Mouse (Mus musculus) limb, embryonic 11.5 days (tissue): ENCODE measurements around the gene Slc4a1. TPM values are rescaled to one million over a fixed set of nuclear protein-coding genes. Genes with fewer than 3 reads are reported as not detected.

Experiments
- ATAC-seq: fragments of 200-750 bp; cut with Nextera tagmentation; 2 replicates; pipeline ENCODE4 v1.8.0; 2017; ENCODE audit warnings: low read depth; ENCODE audit not compliant: insufficient number of reproducible peaks, low FRiP score, low TSS enrichment
- DNase-seq: peaks from one replicate; pipeline ENCODE4 v3.0.0-alpha.2; 2015; ENCODE audit warnings: low spot score
- H3K27ac ChIP-seq: fragments of 300-500 bp; sonication (generic); replicated peaks from 2 replicates; pipeline ENCODE4 v1.5.1; 2014; ENCODE audit warnings: low read depth, mild to moderate bottlenecking, low read length
- H3K27me3 ChIP-seq: fragments of 300-500 bp; sonication (generic); 2 replicates; pipeline ENCODE4 v1.6.1; 2014; ENCODE audit warnings: mild to moderate bottlenecking, low read length, mixed read lengths; ENCODE audit not compliant: control insufficient read depth, insufficient read depth
- H3K36me3 ChIP-seq: fragments of 300-500 bp; sonication (generic); 2 replicates; pipeline ENCODE4 v1.6.1; 2014; ENCODE audit warnings: mild to moderate bottlenecking, low read length, moderate library complexity, mixed read lengths; ENCODE audit not compliant: control insufficient read depth, insufficient read depth
- H3K4me1 ChIP-seq: fragments of 300-500 bp; sonication (generic); 2 replicates; pipeline ENCODE4 v1.6.1; 2014; ENCODE audit warnings: low read length, mixed read lengths; ENCODE audit not compliant: control insufficient read depth, insufficient read depth
- H3K4me2 ChIP-seq: fragments of 300-500 bp; sonication (generic); 2 replicates; pipeline ENCODE4 v1.6.1; 2014; ENCODE audit warnings: low read depth, mild to moderate bottlenecking, moderate library complexity; ENCODE audit not compliant: severe bottlenecking
- H3K4me3 ChIP-seq: fragments of 300-500 bp; sonication (generic); 2 replicates; pipeline ENCODE4 v1.5.1; 2014; ENCODE audit warnings: low read depth, low read length
- H3K9ac ChIP-seq: fragments of 300-500 bp; sonication (generic); 2 replicates; pipeline ENCODE4 v1.6.1; 2014; ENCODE audit warnings: mild to moderate bottlenecking, low read length
- H3K9me3 ChIP-seq: fragments of 300-500 bp; sonication (generic); 2 replicates; pipeline ENCODE4 v1.6.1; 2016; ENCODE audit warnings: low read length; ENCODE audit not compliant: control insufficient read depth
- WGBS: fragments of 180-500 bp; shearing (Covaris S2); extraction: QIAGEN DNeasy Blood & Tissue Kit; methylation state at CpG from one replicate; pipeline ENCODE4 v1.1.7; 2014; 5-methylcytosine and 5-hydroxymethylcytosine counted together
- polyA plus RNA-seq: library from polyadenylated mRNA; unstranded; fragments of >200 nt; fragmentation: Nextera tagmentation; extraction: Ambion mirVana; gene quantifications from 2 replicates; pipeline ENCODE4 v1.2.1, GENCODE M21; 2014

The Slc4a1 gene
- polyA plus RNA-seq, 1 experiment from 2014 or later = 20.4 TPM

- H3K9me3 ChIP-seq = no peaks in the 10 kb centered on the region
- WGBS = 46% methylated on average over 9 of the region's 9 CpGs
- peak; percentile 21 for DNase-seq
- no peak overlapping the region for H3K9ac ChIP-seq
- no peaks in the 10 kb centered on the region for H3K4me1 ChIP-seq
- no peaks in the 10 kb centered on the region for H3K36me3 ChIP-seq
- ATAC-seq = no peak
- no peaks in the 10 kb centered on the region for H3K27me3 ChIP-seq
- no peak overlapping the region for H3K4me3 ChIP-seq
- H3K4me2 ChIP-seq = no peak overlapping the region
- no peak overlapping the region for H3K27ac ChIP-seq
Observed at GRCm38 (mm10) chr11:102334973-102335700, 30.9 kb downstream of the Slc4a1 start.

GRCm38 (mm10) chr11:102334010-102334409 lies 32.0 kb downstream of the Slc4a1 start:
- no peak for ATAC-seq
- no peaks in the 10 kb centered on the region for H3K4me1 ChIP-seq

DNA sequence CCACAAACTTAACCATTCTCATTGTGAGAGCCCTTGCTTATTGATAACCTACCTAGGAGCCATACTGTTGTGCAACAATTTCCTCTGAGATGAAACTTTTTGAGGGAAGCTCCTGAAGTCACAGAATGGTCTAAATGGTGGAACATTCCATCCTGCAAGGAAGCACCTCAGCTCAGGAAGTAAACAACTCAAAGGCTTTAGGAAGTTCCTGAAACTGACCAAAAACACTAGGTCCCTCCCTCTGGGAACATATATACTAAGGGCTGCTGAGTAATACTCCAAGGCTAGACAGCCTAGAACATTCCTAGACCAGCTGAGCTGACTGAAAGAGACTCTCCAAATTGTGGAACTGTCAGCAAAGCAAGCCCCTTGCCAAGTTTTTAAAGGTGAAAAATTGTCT lies 32.9 kb downstream of the Slc4a1 start:
- Histone ChIP-seq H3K4me3 (no peak overlapping the region), H3K9me3 (no peaks in the 10 kb centered on the region), H3K27me3 (no peaks in the 10 kb centered on the region), H3K36me3 (no peaks in the 10 kb centered on the region), H3K27ac (no peak overlapping the region), H3K4me1 (no peaks in the 10 kb centered on the region), H3K9ac (no peak overlapping the region), H3K4me2 (no peak overlapping the region)
- ATAC-seq (no peak), DNase-seq (no peak)

More at GRCm38 (mm10) chr11:102334010-102334409, 32.0 kb downstream of the Slc4a1 start:
- Histone ChIP-seq H3K4me3 (no peak overlapping the region), H3K27me3 (no peaks in the 10 kb centered on the region), H3K9ac (no peak overlapping the region), H3K9me3 (no peaks in the 10 kb centered on the region), H3K4me2 (no peak overlapping the region), H3K27ac (no peak overlapping the region), H3K36me3 (no peaks in the 10 kb centered on the region)
- WGBS = 84% methylated on average over 4 of the region's 4 CpGs
- no peak for DNase-seq

DNA sequence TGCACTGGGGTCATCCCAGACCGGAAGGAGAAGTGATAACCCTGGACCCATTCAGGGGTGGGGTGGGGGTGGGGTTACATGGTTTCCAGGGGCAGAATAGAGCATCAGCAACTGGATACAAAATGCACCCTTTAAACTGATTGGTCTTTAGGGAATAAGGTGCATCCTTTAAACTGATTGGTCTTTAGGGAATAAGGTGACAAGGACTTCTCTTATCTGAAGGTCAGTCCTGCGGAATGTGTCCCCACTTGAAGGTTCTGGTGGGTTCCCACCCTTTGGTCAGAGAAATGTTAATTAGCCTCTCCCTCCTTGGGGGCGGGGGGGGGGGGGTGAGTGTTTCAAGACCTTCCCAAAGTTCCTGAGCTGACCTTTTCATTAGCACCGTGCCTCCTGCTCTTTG lies 34.2 kb downstream of the Slc4a1 start:
- Histone ChIP-seq H3K9me3 (no peaks in the 10 kb centered on the region), H3K4me3 (no peak overlapping the region), H3K36me3 (no peaks in the 10 kb centered on the region), H3K4me1 (no peaks in the 10 kb centered on the region), H3K27ac (no peak overlapping the region), H3K4me2 (no peak overlapping the region), H3K9ac (no peak overlapping the region), H3K27me3 (no peaks in the 10 kb centered on the region)
- ATAC-seq (no peak), DNase-seq (no peak)
- 48% methylated on average over 4 of the region's 4 CpGs for WGBS

GRCm38 (mm10) chr11:102330039-102330438 lies 36.0 kb downstream of the Slc4a1 start:
- ATAC-seq (no peak), DNase-seq (no peak)
- H3K4me3 ChIP-seq = no peak overlapping the region
- H3K9ac ChIP-seq = no peak overlapping the region
- H3K27me3 ChIP-seq = no peaks in the 10 kb centered on the region
- no peak overlapping the region for H3K4me2 ChIP-seq
- H3K9me3 ChIP-seq = no peaks in the 10 kb centered on the region
- 83% methylated on average over 3 of the region's 3 CpGs for WGBS
- no peaks in the 10 kb centered on the region for H3K4me1 ChIP-seq
- no peak overlapping the region for H3K27ac ChIP-seq
- H3K36me3 ChIP-seq = no peaks in the 10 kb centered on the region

- Histone ChIP-seq H3K27me3 (no peaks in the 10 kb centered on the region), H3K4me2 (no peak overlapping the region), H3K4me3 (no peak overlapping the region), H3K4me1 (no peaks in the 10 kb centered on the region), H3K27ac (no peak overlapping the region), H3K9ac (no peak overlapping the region), H3K9me3 (no peaks in the 10 kb centered on the region), H3K36me3 (no peaks in the 10 kb centered on the region)
- ATAC-seq = no peak
- DNase-seq = no peak
Observed at GRCm38 (mm10) chr11:102329518-102329917, 36.5 kb downstream of the Slc4a1 start.

- Histone ChIP-seq H3K4me3 (no peak overlapping the region), H3K27me3 (no peaks in the 10 kb centered on the region), H3K9me3 (no peaks in the 10 kb centered on the region), H3K4me2 (no peak overlapping the region), H3K27ac (no peak overlapping the region), H3K4me1 (no peaks in the 10 kb centered on the region), H3K36me3 (no peaks in the 10 kb centered on the region), H3K9ac (no peak overlapping the region)
- ATAC-seq = no peak
- WGBS = 80% methylated on average over 7 of the region's 7 CpGs
- no peak for DNase-seq
Observed at GRCm38 (mm10) chr11:102327839-102328238, 38.2 kb downstream of the Slc4a1 start.

DNA sequence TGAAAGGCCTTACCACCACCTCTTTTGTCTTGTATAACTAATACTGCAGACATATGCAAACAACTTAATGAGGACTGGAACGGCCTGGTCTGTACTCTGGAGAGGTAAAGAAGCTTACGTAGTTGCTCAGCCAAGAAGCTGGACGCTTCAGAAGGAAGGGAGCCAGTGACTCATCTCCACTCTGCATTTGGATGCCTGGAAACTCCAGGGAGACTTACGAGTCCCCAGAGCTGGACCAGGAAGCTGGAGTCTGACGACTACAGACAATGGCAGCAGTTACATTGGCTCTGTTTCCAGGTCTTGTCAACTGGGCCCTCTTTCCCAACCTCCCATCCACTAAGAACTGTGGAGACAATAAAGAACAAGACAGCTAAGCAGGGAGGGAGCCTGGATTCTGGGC lies 38.8 kb downstream of the Slc4a1 start:
- ATAC-seq (no peak), DNase-seq (peak; percentile 17)
- Histone ChIP-seq H3K9me3 (no peaks in the 10 kb centered on the region), H3K4me3 (no peak overlapping the region), H3K36me3 (no peaks in the 10 kb centered on the region), H3K27me3 (no peaks in the 10 kb centered on the region), H3K4me2 (no peak overlapping the region), H3K4me1 (no peaks in the 10 kb centered on the region), H3K9ac (no peak overlapping the region), H3K27ac (no peak overlapping the region)
- WGBS = 68% methylated on average over 5 of the region's 5 CpGs

GRCm38 (mm10) chr11:102323516-102323915 lies 42.5 kb downstream of the Slc4a1 start:
- Histone ChIP-seq H3K4me2 (no peak overlapping the region), H3K9ac (no peak overlapping the region), H3K27me3 (no peaks in the 10 kb centered on the region), H3K36me3 (no peaks in the 10 kb centered on the region), H3K27ac (no peak overlapping the region), H3K9me3 (no peaks in the 10 kb centered on the region), H3K4me1 (peaks cover 7% of the 10 kb centered on the region), H3K4me3 (no peak overlapping the region)
- WGBS = 71% methylated on average over 1 of the region's 1 CpGs
- ATAC-seq (no peak), DNase-seq (peak; percentile 16)
